Mouse (Mus musculus) layer of hippocampus, adult 8-10 months (tissue): ENCODE results near the gene Poglut1. TPM values are rescaled to one million over a fixed set of nuclear protein-coding genes. Genes with fewer than 3 reads are reported as not detected.

Source experiments
- DNase-seq, 2 experiments: peaks; one replicate each; pipeline ENCODE4 v3.0.0; 2022; ENCODE audit warnings: low spot score in 2 of 2
- total RNA-seq, 4 experiments: library from RNA; stranded (reverse); gene quantifications; 2 replicates each; pipeline ENCODE4 v1.2.4; 2022

Poglut1 gene
- total RNA-seq = 10 to 100 TPM; 43.7 to 55.5 (median 51.0) TPM

DNA sequence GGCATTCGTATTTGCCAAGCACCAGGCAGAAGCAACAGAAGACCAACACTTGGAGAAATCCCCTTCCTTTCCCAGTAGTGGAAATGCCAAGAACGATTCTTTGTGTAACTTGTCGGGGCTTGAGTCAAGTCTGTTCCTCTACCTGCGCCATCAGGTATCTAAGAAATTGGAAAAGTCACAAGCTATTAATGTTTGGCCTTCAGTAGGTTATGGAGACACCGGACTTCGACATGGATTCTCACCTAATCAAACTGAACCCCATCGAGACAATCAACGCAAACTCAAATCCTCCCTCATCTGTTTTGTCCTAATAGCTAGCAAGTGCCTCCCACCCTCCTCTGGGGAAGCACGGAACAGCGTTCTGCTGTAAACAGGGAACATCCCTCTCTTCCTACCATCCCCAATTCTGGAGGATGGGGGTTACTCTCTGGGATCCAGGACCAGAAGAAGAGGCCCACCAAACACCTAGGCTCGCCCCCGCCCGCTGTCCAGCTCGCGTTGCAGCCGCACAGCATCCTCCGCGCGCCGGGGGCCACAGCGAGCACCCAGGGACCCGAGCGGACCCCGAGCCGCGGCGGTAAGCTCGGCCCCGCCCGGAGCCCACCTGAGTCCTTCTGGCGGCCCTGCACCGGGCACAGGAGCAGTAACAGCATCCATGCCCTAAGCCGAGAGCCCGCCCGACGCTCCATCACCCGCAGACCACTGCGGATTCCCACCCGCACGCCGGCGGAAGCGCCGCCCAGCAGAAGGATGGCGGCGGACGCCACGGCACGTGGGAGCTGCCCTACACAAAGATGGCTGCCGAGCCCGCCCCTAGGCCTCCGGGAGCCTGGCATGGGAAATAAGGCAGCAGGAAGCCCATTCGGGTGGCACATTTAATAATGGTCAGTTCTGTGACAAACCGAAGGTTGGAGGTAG lies at the start of gene Poglut1:
TSS of gene Poglut1 (minus strand) at position 780 of the 918 bp plus-strand sequence.
- DNase-seq = peak; percentile 71 to 82

DNA sequence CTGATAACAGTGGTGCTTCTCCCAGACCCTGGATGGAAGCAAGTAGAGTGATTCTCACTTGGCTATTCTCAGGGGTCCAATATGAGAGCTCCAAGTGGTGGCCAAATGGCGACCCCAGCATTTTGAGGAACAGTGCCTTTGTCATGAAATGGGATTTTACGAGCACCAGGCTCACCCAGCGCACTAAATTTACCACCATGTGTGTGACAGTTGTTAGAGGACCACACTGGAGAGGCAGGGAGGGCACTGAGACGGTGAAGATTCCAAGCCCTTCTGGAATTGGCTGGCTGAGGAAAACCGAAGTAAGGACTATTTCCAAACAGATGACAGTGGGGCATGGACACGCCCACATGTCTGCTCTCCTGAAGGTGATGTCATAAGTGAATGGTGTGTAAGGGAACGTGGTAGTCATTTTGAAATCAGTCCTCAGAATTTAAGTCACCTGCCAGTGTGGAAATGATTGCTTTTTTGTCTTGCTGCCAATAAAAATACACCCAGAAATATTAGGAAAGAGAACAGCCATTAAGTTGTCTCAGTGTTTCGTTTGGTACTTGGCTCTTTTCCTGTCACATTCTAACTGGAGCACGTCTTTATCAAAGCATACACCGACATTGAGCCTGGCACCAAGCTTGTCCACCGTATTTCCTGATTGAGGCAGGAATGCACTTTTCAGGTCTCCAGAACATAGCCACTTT lies 49.1 kb upstream of the Poglut1 start:
- no peak for DNase-seq

DNA sequence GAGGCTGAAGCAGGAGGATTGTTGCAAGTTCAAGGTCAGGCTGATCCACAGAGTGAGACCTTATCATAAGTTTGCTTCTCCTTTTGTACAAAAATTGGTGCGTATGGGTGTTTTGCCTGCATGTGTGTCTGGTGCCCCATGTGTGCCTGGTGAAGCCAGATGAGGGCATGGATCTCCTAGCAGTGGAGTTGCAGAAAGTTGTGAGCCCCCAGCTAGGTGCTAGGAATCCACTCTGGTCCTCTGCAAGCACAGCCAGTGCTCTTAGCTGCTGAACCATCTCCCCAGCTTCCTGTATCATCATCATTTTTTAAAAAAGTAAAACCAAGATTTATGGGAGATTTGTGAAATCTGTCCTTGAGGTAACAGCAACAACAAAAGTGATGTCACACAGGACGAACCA lies 46.6 kb upstream of the Poglut1 start:
- no peak for DNase-seq

DNA sequence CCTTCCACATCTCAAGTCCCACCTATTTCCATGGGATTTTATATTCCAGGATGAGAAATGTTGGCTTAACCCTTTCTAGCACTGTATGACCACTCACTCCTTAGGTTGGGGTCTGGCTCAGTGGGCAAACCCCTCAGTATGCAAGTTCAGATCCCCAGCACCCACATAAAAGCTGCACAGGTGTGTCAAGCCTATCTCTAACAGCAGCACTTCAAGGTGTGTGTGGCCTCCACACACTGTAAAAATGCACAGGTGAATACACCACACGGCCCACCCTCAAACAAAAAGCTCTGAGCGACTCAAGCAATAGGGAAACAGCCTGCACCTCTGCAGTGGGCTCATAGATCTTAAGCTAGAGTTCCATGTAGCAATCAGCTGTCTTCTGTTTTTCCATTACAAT lies 46.0 kb upstream of the Poglut1 start:
- DNase-seq = no peak

DNA sequence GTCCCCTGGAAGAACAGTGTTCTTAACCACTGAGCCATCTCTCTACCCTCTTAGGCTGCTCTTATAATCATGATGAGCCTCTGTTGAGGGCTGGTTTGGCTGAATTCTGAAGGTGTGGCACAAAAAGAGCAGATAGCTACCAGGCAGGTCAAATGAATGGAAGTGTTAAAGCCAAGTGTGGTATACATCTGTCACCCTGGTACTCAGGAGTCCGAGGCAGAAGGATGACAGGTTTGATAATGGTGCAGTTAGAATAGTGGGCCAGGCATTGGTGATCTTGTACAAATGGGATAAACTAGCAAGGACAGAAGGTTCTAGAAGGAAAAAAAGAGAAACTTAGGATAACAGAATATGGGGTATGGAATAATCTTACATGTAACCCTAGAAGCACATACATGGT lies 44.4 kb upstream of the Poglut1 start:
- DNase-seq = no peak

DNA sequence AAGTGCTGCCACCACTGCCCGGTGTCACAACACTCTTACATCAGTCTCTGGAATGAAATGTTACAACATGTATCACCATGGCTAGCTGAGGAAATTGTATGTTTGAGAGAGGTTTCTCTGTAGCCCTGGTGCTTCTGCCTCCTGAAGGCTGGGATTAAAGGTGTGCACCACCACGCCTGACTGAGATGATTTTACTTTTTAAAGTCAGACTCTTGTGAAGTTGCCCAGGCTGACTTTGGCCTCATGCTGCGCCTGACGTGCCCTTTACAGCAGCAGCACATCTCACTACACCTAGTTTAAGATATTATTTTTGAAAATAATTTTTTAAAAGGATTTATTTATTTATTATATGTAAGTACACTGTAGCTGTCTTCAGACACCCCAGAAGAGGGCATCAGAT lies 42.9 kb upstream of the Poglut1 start:
- no peak for DNase-seq

DNA sequence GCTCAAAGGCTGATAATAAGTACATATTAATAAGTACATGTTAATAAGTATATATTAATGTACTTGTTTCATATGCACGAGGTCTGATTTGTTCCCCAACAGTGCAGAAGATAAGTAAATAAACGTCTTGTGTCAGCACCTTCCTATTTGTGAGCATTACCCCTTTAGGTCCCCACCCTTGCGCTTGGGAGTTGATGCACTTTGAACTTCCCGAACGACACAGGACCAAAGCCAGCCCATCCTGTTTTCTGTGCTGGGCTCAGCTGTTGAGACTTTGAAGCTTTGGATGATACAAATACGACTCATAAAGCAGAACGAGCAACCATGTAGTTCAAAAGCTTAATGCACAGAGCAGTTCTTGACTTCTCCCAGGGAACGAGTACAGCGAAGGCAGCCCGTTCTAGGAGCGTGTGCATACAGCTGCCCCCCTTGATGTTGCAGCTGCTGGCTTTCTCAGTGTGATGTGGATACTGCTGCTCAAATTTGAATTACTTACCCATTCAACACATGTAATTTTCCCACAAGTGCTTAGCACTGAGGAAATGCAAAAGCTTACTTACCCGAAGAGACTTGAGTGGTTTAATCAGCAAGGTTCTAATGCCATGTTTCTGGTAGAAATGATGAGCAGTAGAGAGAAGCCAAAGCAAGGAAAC lies 42.1 kb upstream of the Poglut1 start:
- DNase-seq = no peak

DNA sequence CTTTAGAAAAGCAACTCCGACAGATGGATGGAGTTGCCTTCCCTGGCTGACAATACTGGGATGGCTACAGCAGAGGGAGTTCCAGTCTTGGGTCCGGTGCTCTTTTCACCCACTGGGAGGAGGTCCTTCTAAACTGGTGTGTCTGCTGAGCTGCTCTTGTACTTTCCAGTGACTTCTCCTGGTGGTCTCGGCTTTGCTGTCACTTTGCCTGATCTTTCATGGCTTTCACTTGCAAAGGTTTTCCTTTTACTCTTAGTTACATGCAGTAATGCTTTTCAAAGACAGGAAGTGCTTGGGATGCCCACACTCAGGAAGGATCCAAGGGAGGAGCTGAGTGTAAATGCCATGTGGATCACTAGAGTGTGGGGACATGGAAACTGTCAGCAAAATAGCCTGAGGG lies 41.4 kb upstream of the Poglut1 start:
- DNase-seq = no peak

DNA sequence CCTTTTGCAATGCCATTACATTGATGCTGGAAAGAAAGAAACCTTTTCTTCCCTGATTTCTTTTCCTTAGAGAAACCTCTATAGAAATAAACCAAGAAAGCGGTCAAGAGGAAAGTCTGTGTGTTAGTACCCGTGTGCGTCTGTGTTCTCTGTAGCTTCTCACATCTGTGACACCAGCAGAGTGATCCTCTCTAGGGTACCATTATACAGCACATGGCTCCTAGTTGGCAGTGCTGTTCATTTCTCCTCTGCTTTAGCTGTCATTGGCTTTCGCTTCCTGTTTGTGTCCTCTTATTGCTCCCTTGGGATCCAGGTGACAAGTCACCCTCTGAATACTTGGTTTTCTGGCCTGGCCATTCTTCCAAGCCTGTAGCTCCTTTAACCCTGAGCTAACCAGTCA lies 37.5 kb upstream of the Poglut1 start:
- no peak for DNase-seq

DNA sequence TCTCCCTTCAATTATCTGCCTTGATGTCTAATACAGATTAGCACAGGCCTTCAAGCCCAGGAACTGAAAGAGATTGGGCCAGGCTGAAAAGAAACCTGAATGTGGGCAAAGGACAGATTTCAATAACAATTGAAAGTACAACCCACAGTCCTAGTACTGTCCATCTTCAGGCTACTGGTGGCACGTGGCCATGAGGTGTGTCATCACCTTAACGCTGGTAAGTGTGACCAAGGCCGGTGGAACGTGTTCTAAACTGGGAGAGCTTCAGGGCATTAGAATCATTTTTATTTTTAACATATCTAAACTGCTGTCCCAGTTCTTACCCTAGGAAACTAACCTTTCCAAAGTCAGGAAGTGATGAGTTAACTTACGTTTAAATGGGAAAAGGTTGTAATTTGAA lies 37.1 kb upstream of the Poglut1 start:
- DNase-seq = no peak

DNA sequence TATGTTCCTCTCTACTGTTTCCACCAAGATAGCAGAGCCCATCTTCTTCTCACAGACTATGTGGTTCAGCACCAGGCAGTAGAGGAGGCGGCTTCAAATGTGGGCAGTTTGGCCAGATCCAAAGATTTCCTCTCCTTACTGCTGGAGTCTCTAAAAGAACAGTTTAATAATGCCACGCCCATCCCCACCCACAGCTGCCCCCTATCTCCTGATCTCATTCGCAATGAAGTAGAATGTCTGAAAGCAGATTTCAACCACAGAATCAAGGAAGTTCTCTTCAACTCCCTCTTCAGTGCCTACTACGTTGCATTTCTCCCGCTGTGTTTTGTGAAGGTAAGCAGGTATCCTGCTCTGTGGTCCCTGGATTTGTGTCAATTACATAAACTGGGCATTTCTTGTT lies 35.1 kb upstream of the Poglut1 start:
- no peak for DNase-seq

DNA sequence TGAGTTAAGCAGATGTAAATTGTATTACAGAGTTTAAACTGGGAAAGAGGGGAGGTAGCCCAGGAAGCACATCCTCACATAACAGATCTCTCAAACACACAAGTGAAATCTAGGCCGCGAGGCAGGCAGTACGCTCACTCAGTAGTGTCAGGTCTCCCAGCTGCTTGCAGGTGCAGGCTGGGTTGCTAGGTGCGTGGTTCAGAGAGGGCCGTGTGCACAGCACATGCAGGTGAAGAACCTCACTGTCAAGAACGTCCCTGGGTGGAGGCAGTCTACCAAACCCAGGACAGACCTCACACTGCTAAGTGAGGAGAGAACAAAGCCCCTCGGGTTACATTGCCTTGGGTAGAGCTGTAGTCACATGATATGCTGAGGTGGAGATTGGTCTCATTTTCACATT lies 34.7 kb upstream of the Poglut1 start:
- no peak for DNase-seq

DNA sequence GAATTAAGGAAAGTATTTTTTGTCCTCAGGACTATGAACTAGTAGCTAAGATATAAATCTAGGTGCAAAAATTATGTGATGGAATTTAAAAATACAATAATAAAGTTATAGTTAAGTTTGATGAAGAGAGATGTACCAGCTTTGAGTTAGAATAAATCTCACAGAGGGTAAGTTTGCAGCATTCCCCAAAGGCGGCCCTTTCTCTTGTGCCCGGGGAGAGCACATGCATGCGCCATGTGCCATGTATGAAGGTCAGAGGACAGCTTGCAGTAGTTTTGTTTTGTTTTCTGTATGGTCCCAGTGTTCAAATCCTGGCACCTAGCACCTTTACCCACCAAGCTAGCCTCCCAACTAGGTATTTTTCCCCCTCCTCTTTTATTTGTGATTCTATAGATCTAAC lies 21.4 kb upstream of the Poglut1 start:
- DNase-seq = no peak

DNA sequence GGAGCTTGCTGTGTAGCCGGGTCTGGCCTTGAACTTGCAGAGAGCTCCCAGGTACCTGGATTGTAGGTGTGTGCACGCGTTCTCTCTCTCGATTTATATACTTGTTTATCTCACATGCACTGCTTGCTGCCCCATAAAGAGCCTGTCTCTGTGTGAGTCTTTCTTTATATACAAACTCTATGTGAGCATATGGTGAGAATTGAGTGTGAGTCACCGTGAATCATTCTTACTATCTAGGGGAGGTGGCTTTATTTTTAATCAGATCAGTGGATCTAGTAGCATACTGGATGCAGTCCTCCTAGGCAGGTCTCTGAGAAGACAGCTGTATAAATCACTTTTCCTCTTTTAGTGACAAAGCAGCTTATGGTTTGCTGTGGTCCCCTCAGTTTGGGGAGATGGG lies 18.1 kb upstream of the Poglut1 start:
- no peak for DNase-seq

DNA sequence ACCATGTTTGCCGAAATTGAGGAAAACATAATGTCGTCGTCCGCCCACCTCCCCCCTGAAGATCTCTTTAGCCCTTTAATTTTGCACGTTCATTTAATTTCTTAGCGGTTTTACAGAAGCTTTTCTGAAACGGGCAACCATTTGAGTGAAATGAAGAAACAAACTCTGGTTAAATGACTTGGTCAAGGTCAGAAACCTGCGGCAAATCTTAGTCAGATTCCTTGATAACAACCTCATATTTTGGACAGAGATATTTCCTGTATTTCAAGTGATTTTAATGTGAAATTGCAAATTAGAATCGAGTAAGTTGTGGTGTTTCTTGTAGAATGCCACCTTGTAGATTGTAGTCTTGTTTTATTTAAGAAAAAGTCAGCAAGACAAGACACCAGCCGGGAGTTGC lies 13.5 kb upstream of the Poglut1 start:
- no peak for DNase-seq

DNA sequence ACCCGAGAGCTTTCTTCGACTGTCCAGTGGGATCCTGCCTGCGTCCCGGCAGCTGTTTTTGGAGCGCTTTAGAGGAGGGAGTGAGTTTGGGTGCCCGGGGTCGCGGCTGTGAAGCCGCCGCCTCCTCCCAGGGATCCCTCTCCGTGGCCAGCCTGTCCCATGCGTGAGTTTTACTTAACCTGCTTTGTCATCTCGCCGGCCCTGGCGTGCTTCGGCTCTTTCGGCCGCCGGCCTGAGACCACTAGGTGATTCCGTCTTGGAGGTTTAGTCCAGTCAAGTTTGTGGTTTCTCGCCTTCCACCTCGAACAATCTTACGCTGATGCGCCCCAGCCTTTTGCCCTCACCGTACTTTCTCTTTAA lies 12.9 kb upstream of the Poglut1 start:
- no peak for DNase-seq

DNA sequence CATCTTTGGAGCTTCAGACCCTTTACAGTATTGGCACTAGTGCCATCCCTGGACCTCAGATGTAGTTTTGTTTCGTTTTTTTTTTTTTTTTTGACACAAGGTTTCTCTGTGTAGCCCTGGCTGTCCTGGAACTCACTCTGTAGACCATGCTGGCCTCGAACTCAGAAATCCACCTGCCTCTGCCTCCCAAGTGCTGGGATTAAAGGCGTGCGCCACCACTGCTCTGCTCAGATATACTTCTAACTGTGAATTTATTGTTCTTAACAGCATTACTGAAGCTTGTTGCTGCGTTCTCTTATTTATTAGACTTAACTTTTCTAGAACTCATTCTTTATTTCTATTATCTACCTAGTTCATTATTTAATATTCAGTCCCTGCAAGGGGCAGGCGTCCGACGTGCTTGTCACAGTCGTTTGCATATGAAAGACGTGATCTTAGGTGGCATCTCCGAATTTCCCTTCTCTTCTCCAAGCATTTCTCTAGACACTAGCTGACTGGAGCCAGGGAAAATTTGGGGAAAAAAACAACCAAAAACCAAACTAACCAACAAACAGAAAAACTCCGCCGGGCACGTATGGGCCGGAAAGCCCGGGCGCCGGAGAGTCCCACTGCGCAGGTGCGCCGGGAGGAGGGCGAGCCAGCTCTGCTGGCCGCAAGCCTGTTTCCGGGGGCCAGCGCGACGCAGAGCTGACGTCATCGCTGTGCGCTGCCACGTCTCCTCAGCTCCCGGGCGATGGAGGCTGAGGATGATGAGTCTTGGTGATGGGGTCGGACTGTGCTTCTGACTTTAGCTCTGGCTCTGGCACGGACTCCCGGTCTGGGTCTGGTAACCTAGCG lies 12.3 kb upstream of the Poglut1 start:
- peak; percentile 91 to 96 for DNase-seq

DNA sequence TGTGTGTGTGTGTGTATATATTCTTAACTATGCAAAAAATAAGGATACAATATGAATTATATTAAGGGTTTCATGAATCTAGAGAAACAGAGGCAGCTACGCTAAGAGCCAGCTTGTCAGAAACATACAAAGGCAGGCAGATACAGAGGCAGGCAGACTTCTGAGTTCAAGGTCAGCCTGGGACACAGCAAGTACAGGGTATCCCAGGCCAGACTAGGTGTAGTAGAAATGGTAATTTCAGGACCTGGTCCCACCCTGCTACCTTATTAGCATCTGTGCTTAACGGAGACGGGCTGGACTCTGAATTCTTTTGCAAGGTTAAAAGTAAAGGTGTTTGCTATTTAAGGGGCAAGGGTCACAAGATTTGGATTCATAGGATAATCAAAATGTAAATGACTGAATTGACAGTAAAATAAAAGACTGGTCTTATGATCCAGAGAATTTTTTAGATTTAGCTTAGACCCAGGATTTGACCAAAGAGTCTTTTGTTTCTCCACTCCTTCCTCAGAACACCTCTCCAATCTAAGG lies 8.2 kb upstream of the Poglut1 start, which contains the start of gene Tmem39a:
TSS of gene Tmem39a (plus strand) at position 478 of the 528 bp plus-strand sequence.
- DNase-seq = no peak

DNA sequence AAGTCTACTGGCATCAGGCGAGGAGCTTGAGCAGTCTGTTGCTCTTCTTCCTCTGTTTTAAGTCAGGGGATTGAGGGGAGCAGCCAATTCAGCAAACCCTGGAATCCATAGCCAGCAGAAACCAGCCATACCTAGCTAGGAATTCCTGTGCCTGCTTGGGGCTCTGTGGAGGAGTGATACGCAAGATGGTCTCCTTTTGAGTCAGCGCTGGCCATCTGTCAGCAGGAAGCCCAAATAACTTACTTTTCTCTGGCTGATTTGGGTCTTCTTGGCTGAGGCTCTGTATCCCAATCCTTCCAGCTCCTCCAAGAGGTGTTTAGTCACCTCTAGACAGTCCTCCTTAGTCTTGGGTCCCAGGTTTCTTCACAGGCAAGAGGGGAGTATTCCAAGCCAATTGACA lies 5.9 kb upstream of the Poglut1 start:
- peak in 1 of 2 experiments; percentile 52 for DNase-seq

DNA sequence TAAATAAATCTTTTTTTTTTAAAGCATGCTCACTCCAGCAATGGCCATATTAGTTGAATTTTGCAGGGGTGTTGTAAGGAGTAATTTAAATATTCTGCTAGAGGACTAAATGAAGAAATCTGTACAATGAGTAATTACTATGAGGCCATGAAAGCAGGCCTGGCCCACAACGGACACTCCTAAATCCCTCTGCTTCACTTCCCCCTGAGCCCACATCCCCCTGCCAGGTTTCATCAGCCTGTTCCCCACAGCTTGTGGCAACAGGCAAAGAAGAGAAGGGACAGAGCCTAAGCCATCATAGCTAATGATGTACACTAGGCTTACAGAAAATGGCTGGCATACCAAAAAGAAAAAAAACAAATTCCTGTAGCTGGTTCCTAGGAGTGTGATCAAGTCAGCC lies 2.1 kb downstream of the Poglut1 start:
- no peak for DNase-seq

DNA sequence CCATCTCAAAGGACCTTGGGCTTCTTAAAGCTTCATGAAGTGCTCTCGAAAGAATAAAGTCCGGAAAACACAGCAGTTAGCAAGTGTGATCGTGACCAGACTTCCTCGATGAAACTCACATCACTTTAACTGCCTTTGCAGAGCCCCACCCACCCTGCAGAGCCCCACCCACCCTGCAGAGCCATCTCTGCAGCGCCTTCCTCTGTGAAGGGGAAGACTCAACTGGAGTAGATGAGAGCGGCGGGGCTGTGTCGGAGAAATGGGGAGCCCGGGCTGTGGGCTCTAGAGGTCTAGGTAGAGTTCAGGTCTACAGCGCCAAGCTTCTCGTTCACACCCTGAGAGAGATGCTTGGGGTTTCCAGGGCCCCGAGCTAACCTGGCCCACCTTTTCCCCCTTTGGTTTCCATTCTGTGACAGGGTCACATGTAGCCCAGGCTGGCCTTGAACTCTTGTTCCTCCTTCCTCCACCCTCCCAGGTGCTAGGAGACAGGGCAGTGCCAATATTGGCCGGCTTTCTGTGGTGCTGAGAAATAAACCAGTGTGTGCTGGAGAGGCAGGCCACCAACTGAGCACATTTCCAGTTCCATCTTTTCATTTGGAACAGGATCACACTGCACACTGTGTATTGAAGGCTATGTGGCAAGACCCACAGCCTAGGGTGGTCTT lies 11.2 kb downstream of the Poglut1 start:
- no peak for DNase-seq
